ENCODE assay signal across 11 mouse cellular contexts in the genomic region with DNA sequence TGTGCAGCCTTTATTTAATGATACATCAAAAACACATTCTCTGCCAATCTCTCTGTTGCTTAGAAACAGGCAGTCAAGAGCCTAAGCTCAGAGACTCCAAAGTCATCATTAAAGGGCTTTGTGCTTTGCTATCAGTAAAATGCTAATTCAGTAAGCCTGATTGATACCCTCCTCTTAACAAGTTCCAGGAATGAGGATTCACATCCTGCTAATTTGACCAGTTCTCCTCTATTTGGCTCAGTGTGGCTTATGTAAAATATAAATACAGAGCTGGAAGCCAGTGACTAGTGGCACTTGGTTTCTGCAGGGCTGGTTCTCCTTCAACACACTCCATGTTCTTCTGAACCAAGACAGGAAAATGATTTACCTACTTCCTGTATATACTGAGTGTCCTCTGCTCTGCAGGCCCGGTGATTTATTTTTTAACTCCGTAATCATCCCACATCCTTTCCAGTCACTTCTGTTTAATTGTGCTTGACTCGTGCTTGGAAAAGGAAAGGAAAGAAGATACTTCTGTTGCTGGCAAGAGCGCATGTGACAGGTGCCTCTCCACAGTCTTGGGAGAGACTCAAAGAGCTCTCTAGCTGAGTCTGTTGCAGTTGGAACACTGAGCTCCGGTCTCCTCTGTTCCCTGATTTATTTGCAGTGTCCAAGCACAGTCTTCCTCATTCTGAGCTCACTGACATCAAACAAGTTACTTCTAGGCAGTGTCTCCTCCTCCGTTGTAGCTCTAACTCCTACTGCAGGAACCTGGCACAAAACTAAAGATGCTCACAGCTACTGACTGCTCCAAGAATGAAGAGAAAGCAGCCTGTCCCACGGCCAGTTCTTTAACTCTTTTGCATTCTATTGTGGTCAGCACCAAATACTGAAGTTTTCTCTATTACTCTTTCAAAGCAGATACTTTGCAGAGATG.
A peak's percentile ranks its signal among the peaks of the same experiment; 100 is the strongest.
DNase-seq lines count a peak whose midpoint lies in the region; ATAC-seq and TF ChIP-seq lines count a peak whose summit lies in the region.
"Had no signal": no experiment of that assay in that cellular context is flagged by ENCODE, and none has a peak within 500 bp of the region (broad histone marks: within the 10 kb centered on the region; RNA-seq: fewer than 3 reads in every experiment).

No protein-coding gene starts in this region.

- H3K9ac ChIP-seq in stomach, embryonic 15.5 days = no peak overlapping the region
- H3K9ac ChIP-seq in stomach, postnatal 0 days (ENCODE audit: low read length) = no peak overlapping the region
- H3K9ac ChIP-seq: heart, embryonic 15.5 days; liver, embryonic 15.5 days had no signal

- intact Hi-C loops in left cerebral cortex, postnatal 36 days (cut with DNase I) = no loop called here

- no peak overlapping the region for H3K4me3 ChIP-seq in stomach, embryonic 15.5 days (replicated peaks)
- H3K4me3 ChIP-seq in stomach, postnatal 0 days (ENCODE audit: low read depth, low read length) = no peak overlapping the region
- H3K4me3 ChIP-seq: heart, embryonic 15.5 days; liver, embryonic 15.5 days had no signal

- no peak for TF ChIP-seq CTCF in stomach, postnatal 0 days (IDR thresholded peaks at IDR 0.05; ENCODE audit: low read depth)

- WGBS in stomach, embryonic 15.5 days = 28% methylated on average over 7 of the region's 7 CpGs
- 35% methylated on average over 7 of the region's 7 CpGs for WGBS in stomach, postnatal 0 days

- H3K4me1 ChIP-seq in stomach, embryonic 15.5 days = no peaks in the 10 kb centered on the region
- no peaks in the 10 kb centered on the region for H3K4me1 ChIP-seq in stomach, postnatal 0 days (replicated peaks; ENCODE audit: control insufficient read depth, insufficient read depth)
- H3K4me1 ChIP-seq: heart, embryonic 15.5 days; liver, embryonic 15.5 days had no signal

- no peak overlapping the region for H3K4me2 ChIP-seq in stomach, embryonic 15.5 days
- H3K4me2 ChIP-seq in stomach, postnatal 0 days (replicated peaks; ENCODE audit: low read depth) = no peak overlapping the region
- H3K4me2 ChIP-seq: heart, embryonic 15.5 days; liver, embryonic 15.5 days had no signal

- DNase-seq in frontal cortex, postnatal 14 days (ENCODE audit: low spot score in 2 of 2) = no peak
- no peak for DNase-seq in stomach, postnatal 0 days (ENCODE audit: low spot score)
- DNase-seq in left cerebral cortex, postnatal 36 days (ENCODE audit: low spot score in 2 of 2) = peak; percentile 10 to 15
- DNase-seq in yolk sac, embryonic 10.5 days (ENCODE audit: low spot score) = peak; percentile 7
- no peak for DNase-seq in adrenal gland, adult 2 months
- no peak for DNase-seq in spleen, postnatal 36 days (ENCODE audit: low spot score in 2 of 2)
- DNase-seq: B cell, adult 2 months had no signal

- no peaks in the 10 kb centered on the region for H3K9me3 ChIP-seq in stomach, embryonic 15.5 days
- H3K9me3 ChIP-seq in stomach, postnatal 0 days (ENCODE audit: control insufficient read depth, low read length) = no peaks in the 10 kb centered on the region
- H3K9me3 ChIP-seq: heart, embryonic 15.5 days; liver, embryonic 15.5 days had no signal

- no peak overlapping the region for H3K27ac ChIP-seq in stomach, embryonic 15.5 days
- no peak overlapping the region for H3K27ac ChIP-seq in stomach, postnatal 0 days (replicated peaks)
- H3K27ac ChIP-seq: heart, embryonic 15.5 days; liver, embryonic 15.5 days had no signal

- no peaks in the 10 kb centered on the region for H3K36me3 ChIP-seq in stomach, embryonic 15.5 days
- no peaks in the 10 kb centered on the region for H3K36me3 ChIP-seq in stomach, postnatal 0 days (ENCODE audit: control insufficient read depth, insufficient read depth, low read length)
- H3K36me3 ChIP-seq: heart, embryonic 15.5 days; liver, embryonic 15.5 days had no signal

- no peak for TF ChIP-seq EP300 in stomach, postnatal 0 days (optimal IDR thresholded peaks at IDR 0.05)

- peak; percentile 98 for ATAC-seq in frontal cortex, adult (ENCODE audit: low TSS enrichment)
- ATAC-seq in stomach, embryonic 15.5 days (ENCODE audit: insufficient read depth, low FRiP score, low read depth) = peak; percentile 47; the same call in 1 of the 2 replicates
- no peak for ATAC-seq in stomach, postnatal 0 days (ENCODE audit: low FRiP score, low TSS enrichment)

- H3K27me3 ChIP-seq in stomach, embryonic 15.5 days (replicated peaks) = no peaks in the 10 kb centered on the region
- no peaks in the 10 kb centered on the region for H3K27me3 ChIP-seq in stomach, postnatal 0 days (ENCODE audit: control insufficient read depth, insufficient read depth, low read length)
- H3K27me3 ChIP-seq: heart, embryonic 15.5 days; liver, embryonic 15.5 days had no signal

Comparison
In these comparisons a context has a peak if more than half of its experiments do, and no peak if none do; other contexts are left out.
1. DNase-seq: peak in left cerebral cortex, postnatal 36 days (2 of 2) and yolk sac, embryonic 10.5 days (single experiment); none in frontal cortex, postnatal 14 days (0 of 2), stomach, postnatal 0 days (single experiment), adrenal gland, adult 2 months (single experiment) and spleen, postnatal 36 days (0 of 2).